Mouse (Mus musculus) bone marrow macrophage, adult 2 months (primary cell): ENCODE measurements around the gene Cldn15.

ENCODE experiments used
- CTCF ChIP-seq: IDR thresholded peaks from 2 replicates; pipeline ENCODE4 v1.5.1; 2012; ENCODE audit warnings: low read depth, mild to moderate bottlenecking, low read length, moderate library complexity
- POLR2A ChIP-seq: IDR thresholded peaks from 2 replicates; pipeline ENCODE4 v1.6.1; 2012; ENCODE audit warnings: mild to moderate bottlenecking, low read depth, low read length, borderline replicate concordance

DNA sequence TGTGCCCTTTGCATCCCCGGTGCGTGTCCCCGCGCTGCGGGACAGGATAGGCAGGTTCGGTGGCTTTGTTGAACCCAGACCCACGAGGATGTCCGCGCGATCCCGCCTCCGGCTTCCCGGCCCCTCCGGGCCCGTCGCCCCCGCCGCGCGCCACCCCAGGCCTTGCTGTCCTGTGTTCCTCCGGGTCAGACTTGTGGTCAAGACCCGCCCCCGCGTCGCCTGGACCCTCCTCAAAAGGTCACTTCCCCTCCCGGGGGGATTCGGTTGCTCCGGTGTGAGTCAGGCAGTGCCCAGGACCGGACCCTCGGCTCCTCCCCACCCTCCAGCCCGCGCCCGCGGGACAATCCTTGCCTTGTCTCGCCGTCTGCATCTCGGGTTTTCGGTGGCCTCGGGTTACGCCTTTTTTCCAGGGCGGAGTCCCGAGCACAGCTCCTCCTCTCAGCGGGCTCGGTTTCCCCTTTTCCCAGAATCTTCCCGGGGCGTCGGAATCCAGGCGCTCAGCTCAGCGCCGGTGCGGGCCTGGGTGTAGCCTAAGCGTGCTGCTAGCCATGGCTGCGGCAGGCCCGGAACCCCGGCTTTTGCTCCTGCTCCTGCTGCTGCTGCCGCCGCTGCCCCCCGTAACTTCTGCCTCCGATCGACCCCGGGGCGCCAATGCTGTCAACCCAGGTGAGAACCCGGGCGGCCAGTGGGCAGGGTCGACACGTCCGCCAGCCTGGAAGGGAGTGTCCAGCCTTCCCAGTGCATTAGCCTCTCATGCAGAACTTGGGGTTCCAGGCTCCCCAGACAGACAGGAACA, 20.9 kb downstream of the Cldn15 start:
- TF ChIP-seq POLR2A (no peak), CTCF (no peak)
